Mouse (Mus musculus): Measurements from ENCODE around the gene Gm13697.

The Gm13697 gene

GRCm38 (mm10) chr2:84025217-84025616 is 40.7 kb downstream of the Gm13697 start:
- in situ Hi-C loops (cut with MboI, MseI): no loop called here

GRCm38 (mm10) chr2:84032505-84032904 is 48.0 kb downstream of the Gm13697 start:
- in situ Hi-C loops (cut with MboI, MseI): no loop called here

DNA sequence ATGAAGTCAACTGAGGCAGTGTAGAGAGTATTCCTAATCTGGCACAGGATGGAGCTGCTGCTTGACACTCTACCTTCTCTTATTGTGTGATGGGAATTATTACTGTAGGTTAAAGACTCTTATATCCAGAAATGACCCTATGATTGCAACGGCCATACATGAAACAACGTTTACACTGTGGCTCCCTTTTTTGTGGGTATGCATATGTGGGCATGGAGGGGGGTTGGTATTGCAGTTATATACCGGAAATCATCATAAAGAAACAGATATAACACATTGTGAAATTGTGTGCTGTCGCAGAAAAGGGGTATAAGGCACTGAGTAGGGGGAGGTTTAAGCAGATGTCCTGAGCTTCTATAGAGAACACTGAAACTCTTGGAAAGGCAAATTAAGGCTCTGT is 51.5 kb downstream of the Gm13697 start:
- in situ Hi-C loops (cut with MboI, MseI): no loop called here
